Mouse (Mus musculus): ENCODE results near the gene Asb17.

DNA sequence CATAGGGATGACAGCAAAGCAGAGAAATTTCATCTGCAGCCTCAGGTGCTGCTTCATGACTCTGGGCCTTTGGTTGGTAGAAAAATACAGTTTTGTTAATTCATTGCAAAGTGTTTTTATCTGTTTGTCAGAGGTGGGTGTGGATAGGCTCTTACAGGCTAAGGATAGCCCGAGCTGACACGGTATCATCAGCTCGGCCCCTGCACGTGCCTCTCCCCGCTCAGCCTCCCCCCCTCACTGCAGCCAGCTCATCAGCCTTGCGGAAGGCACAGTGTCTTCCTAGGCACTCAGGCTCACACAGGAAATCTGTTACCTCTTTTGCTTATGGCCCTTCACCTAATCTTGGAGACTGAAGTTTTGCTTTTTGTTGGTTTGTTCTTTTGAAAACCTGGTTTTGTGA lies 44.1 kb downstream of the Asb17 start:
- TF ChIP-seq CTCF (IDR thresholded peaks at IDR 0.05) = no peak
- TF ChIP-seq EP300 (IDR thresholded peaks at IDR 0.05) = no peak

Data from lung, postnatal 0 days (tissue).